Mouse (Mus musculus): Measurements from ENCODE around the gene Zfyve28. TPM values are rescaled to one million over a fixed set of nuclear protein-coding genes. Genes with fewer than 3 reads are reported as not detected.

Zfyve28 gene
- polyA plus RNA-seq, 1 experiment from 2014 or later: 1.6 TPM

DNA sequence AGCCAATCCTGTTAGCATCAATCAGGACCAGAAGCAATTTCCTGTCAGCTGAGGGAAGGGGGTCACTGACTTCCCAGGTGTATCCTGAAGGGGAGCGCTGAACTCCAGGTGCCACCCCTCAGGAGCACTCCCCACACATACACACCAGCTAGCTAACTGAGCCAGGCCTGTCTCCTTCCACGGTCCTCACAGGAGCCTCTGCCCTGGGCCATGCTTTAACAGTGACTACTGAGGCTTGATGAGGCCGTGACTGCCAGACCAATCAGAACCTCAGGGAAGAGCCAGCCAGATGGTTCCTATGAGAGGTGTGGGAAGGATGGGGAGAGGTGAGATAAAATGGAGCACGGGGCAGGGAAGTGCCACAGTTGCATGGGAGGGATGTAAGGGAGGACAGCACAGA, 53.2 kb downstream of the Zfyve28 start:
- no peak for TF ChIP-seq CTCF (IDR thresholded peaks at IDR 0.05)
- ChIA-PET POLR2A (no interaction called here), CTCF (no interaction called here)
- DNase-seq (ENCODE audit: low read depth, low spot score): no peak
- ATAC-seq: no peak
- no peaks in the 10 kb centered on the region for H3K27me3 ChIP-seq
- in situ Hi-C loops (cut with MboI; ENCODE audit: low pct_unique_long_range_greater_than_20kb): no loop called here

DNA sequence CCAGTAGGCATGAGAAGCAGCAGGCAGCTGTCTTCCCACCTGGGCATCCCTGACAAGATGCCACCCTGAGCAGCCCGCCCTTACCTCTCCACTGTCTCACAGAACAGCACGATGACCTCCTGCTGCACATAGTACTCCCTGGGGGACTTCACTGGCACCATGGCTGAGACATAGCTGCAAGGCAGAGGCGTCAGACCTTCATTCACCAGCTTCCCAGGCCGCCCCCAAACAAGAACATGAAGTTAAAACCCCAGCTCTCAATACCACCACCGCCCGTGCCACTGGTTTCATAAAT, 55.1 kb downstream of the Zfyve28 start:
- TF ChIP-seq CTCF (IDR thresholded peaks at IDR 0.05): no peak
- ChIA-PET CTCF (interaction anchor here (1.6 kb wide), 1 partner anchor 22 kb away, joined by 3 read pairs; no protein-coding TSS in a partner anchor), POLR2A (no interaction called here)
- in situ Hi-C loops (cut with MboI; ENCODE audit: low pct_unique_long_range_greater_than_20kb): no loop called here
- H3K27me3 ChIP-seq: no peaks in the 10 kb centered on the region
- ATAC-seq (no peak), DNase-seq (ENCODE audit: low read depth, low spot score) (no peak)

DNA sequence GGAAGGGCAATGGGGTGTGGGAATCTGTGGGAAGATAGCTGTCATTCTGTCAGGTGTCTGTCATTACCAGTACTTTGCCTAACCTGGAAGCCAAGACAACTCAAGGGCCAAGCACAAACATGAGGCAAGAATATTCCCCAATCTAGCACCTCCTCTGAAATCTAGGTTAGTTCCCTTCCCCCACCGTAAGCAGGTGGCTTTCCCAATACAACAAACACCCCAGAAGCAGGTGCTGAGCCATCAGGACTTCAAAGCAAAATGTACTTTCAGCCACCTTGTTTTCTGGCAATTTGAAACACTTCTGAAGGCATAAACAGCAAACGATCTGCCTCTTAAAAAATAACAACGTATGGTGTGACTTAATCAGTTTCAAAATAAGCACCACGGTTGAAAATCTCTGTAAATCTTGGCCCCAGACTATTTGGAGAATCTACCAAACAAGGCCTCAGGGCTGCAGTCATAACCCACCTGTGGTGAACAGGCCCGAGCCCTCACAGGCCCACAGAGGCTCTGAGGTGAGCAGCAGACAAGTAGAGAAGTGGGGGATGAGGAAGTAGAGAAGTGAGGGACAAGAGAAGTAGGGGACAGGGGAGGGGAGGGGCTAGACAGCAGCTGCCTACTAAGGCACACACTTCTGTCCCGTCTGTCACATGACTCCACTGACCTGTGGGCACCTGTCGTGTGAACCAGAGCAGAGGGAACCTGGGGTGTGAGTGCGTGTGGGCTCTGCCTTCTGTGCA, 55.6 kb downstream of the Zfyve28 start:
- in situ Hi-C loops (cut with MboI; ENCODE audit: low pct_unique_long_range_greater_than_20kb): no loop called here
- H3K27me3 ChIP-seq: no peaks in the 10 kb centered on the region
- CTCF ChIA-PET: interaction anchor here (1.6 kb wide), 1 partner anchor 22 kb away, joined by 3 read pairs; no protein-coding TSS in a partner anchor
- DNase-seq (ENCODE audit: low read depth, low spot score) (no peak), ATAC-seq (no peak)
- POLR2A ChIA-PET: interaction anchor here (0.8 kb wide), 1 partner anchor 9 kb away, joined by 3 read pairs; no protein-coding TSS in a partner anchor
- no peak for TF ChIP-seq CTCF (IDR thresholded peaks at IDR 0.05)

DNA sequence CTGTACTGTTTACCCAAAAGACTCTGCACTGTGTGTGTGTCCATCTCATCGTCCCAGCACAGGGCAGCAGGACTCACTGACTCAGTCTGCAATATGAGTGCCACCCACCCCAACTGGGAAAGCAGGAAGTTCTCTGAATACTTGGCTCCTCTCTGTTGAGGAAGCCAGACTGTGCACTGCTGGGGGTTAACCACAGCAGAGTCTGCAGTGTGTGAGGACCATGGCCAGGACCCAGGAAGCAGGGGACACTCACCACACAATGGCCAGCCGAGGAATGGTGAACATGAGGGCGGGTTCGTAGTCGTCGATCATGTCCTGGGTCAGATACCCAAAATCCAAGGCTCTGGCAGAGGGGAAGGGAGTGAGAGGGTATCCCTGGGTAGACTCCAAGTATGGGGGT, 56.3 kb downstream of the Zfyve28 start:
- in situ Hi-C loops (cut with MboI; ENCODE audit: low pct_unique_long_range_greater_than_20kb): no loop called here
- no peaks in the 10 kb centered on the region for H3K27me3 ChIP-seq
- no peak for ATAC-seq
- no peak for DNase-seq (ENCODE audit: low read depth, low spot score)
- ChIA-PET POLR2A (interaction anchor here (0.8 kb wide), 1 partner anchor 10 kb away, joined by 3 read pairs; no protein-coding TSS in a partner anchor), CTCF (interaction anchor here (1.6 kb wide), 1 partner anchor 9 kb away, joined by 7 read pairs; no protein-coding TSS in a partner anchor)
- no peak for TF ChIP-seq CTCF (IDR thresholded peaks at IDR 0.05)

DNA sequence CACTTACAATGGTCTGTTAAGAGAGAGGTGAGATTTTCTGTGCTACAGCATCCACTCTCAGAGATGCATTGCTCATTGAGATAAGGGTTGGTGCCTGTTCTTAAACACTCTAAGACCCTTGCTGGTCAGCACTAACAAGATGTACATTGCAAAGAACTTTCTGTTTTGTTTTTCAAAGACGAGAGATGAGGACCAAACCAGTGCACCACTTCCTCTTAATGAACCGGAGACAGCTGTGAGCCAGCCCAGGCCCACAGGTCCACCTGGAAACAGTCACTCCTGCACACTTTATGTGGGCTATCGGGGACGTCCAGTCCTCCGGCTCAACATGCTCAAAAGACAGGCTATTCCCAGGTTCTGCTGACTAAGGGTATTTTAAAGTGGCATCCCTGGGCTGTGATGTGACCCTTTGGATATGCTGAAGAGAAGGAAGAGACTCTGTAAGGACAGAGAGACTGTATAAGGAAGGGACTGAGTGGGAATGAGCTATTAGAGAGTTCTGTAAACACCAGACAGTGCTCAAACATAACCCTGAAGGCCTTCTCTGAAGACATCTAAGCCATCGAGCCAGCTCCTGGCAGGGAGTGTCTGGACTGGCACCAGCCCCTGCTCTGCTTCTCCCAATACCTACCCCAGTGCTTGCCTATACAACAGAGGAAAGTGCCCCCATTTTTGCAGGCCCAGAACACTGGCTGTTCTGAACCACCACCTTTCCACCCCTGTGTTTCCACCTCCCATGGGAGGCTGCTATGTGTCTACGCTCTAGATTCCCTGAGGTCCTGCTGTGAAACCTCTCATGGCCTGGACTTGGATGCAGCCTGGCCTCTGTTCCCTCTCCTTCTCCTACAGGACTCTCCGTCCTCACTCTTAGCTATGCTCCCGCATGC, 57.4 kb downstream of the Zfyve28 start:
- ChIA-PET CTCF (interaction anchor here (0.7 to 1.8 kb wide), 3 partner anchors 8 to 21 kb away, joined by 3 to 7 read pairs (median 5); no protein-coding TSS in a partner anchor), POLR2A (interaction anchor here (0.5 kb wide), 1 partner anchor 21 kb away, joined by 3 read pairs; no protein-coding TSS in a partner anchor)
- no peaks in the 10 kb centered on the region for H3K27me3 ChIP-seq
- TF ChIP-seq CTCF (IDR thresholded peaks at IDR 0.05): no peak
- in situ Hi-C loops (cut with MboI; ENCODE audit: low pct_unique_long_range_greater_than_20kb): no loop called here
- DNase-seq (ENCODE audit: low read depth, low spot score) (no peak), ATAC-seq (no peak)

DNA sequence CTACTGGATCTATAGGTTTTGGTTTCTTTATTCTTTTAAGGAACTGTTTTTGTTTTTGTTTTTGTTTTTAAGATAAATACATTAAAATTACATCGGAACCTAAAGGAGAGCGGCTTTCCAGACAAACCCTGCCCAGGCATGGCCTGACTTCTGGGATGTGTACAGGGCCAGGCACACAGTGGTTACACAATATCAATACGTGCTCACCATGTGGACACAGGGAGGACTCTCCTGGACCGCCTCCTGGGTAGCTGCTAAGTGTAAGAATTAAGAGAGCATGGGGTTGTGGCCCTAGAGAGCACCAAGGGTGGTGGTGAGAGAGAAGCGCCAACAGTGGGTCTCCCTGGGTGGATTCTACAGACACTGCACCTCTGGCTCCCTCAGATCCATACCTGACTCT, 58.7 kb downstream of the Zfyve28 start:
- in situ Hi-C loops (cut with MboI; ENCODE audit: low pct_unique_long_range_greater_than_20kb): no loop called here
- POLR2A ChIA-PET: no interaction called here
- TF ChIP-seq CTCF (IDR thresholded peaks at IDR 0.05): no peak
- DNase-seq (ENCODE audit: low read depth, low spot score): no peak
- H3K27me3 ChIP-seq: no peaks in the 10 kb centered on the region
- CTCF ChIA-PET: interaction anchor here (1.8 kb wide), 1 partner anchor 19 kb away, joined by 5 read pairs; no protein-coding TSS in a partner anchor
- no peak for ATAC-seq

DNA sequence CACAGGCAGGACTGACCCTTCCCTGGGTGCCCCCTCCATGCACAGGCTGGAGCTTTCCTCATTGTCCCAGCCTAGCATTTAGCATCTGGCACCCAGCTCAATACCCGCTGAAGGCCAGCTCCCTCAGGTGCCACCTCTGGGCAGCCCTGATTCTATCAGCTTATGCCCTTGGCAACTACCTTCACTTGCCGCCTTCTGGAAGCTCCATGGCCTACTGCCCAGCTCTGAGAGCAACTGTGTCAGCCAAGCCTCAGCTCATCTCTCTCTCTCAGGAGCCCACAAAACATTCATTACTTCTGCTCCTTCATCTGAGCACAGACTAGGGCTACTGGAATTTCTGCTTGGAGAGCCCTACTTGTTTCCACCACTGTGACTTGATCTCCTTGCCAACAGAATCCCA, 62.7 kb downstream of the Zfyve28 start:
- no peaks in the 10 kb centered on the region for H3K27me3 ChIP-seq
- TF ChIP-seq CTCF (IDR thresholded peaks at IDR 0.05): no peak
- DNase-seq (ENCODE audit: low read depth, low spot score): no peak
- CTCF ChIA-PET: interaction anchor here (0.9 to 1.4 kb wide), 2 partner anchors 12 to 15 kb away, joined by 3 read pairs; no protein-coding TSS in a partner anchor
- POLR2A ChIA-PET: interaction anchor here (1.4 kb wide), 1 partner anchor 16 kb away, joined by 3 read pairs; no protein-coding TSS in a partner anchor
- no peak for ATAC-seq
- in situ Hi-C loops (cut with MboI; ENCODE audit: low pct_unique_long_range_greater_than_20kb): no loop called here

DNA sequence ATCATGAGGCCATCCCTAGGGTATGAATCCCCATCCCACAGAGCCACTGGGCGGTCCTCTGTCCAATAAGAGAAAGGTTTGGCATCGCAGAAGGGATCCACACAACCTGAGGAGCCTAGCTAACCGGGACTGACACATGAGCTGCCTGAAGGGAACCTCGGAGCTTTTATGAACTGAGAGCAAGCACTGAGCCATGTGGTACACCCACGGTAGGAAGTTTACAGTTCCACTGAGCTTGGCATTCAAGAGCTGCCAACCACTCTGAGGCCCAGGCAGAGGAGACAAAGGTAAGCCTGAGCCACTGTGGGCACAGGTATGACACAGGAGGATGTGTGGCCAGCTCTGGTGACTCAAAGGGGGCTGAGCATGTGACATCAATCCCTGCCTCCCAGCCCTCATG, 63.7 kb downstream of the Zfyve28 start:
- in situ Hi-C loops (cut with MboI; ENCODE audit: low pct_unique_long_range_greater_than_20kb): no loop called here
- no peak for TF ChIP-seq CTCF (IDR thresholded peaks at IDR 0.05)
- ATAC-seq: no peak
- ChIA-PET CTCF (interaction anchor here (0.9 to 1.4 kb wide), 3 partner anchors 11 to 14 kb away, joined by 3 to 4 read pairs (median 3); no protein-coding TSS in a partner anchor), POLR2A (interaction anchor here (1.4 kb wide), 1 partner anchor 17 kb away, joined by 3 read pairs; no protein-coding TSS in a partner anchor)
- no peaks in the 10 kb centered on the region for H3K27me3 ChIP-seq
- no peak for DNase-seq (ENCODE audit: low read depth, low spot score)

DNA sequence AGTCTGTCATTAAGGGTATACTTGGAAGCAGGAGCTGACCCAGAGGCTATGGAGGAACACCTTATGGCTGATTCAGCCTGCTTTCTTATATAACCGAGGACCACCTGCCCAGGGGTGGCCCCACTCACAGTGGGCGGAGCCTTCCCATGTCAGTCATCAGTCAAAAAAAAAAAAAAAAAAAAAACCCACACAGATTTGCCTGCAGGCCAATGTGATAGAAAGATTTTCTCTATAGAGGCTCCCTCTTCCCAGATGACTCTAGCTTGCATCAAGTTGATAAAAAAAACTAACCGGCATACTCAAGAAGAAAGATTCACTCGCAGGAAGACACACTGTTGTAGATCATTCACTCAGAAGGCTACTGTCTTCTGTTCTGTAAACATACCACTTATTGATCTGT, 68.2 kb downstream of the Zfyve28 start:
- ChIA-PET POLR2A (interaction anchor here (0.8 kb wide), 1 partner anchor 106 kb away, joined by 3 read pairs; no protein-coding TSS in a partner anchor), CTCF (no interaction called here)
- no peak for TF ChIP-seq CTCF (IDR thresholded peaks at IDR 0.05)
- no peak for DNase-seq (ENCODE audit: low read depth, low spot score)
- in situ Hi-C loops (cut with MboI; ENCODE audit: low pct_unique_long_range_greater_than_20kb): no loop called here
- H3K27me3 ChIP-seq: no peaks in the 10 kb centered on the region
- no peak for ATAC-seq

DNA sequence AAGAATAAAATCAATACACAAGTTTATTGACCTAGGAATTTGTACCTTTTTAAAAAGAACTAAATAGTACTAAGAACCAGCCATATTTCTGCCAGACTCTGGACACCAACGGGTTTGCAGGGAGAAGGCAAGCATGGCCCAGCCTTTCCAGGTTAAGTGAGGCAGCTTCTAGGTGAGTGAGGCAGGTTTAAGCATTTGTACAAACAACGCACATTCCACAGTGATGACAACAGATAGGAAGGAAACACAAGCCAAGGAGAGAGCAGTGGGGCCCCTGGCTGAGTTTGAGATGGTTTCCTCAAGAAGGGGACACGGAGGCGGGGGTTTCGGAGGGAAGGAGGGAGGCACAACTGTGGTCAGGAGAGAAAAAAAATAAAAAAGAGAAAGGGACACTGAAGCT, 69.6 kb downstream of the Zfyve28 start:
- no peak for TF ChIP-seq CTCF (IDR thresholded peaks at IDR 0.05)
- ChIA-PET CTCF (interaction anchor here (1.4 kb wide), 1 partner anchor 17 kb away, joined by 6 read pairs; no protein-coding TSS in a partner anchor), POLR2A (interaction anchor here (1.1 kb wide), 1 partner anchor 9 kb away, joined by 3 read pairs; no protein-coding TSS in a partner anchor)
- in situ Hi-C loops (cut with MboI; ENCODE audit: low pct_unique_long_range_greater_than_20kb): no loop called here
- DNase-seq (ENCODE audit: low read depth, low spot score) (no peak), ATAC-seq (no peak)
- no peaks in the 10 kb centered on the region for H3K27me3 ChIP-seq
